Mouse (Mus musculus): Measurements from ENCODE around the gene Tcf23.

DNA sequence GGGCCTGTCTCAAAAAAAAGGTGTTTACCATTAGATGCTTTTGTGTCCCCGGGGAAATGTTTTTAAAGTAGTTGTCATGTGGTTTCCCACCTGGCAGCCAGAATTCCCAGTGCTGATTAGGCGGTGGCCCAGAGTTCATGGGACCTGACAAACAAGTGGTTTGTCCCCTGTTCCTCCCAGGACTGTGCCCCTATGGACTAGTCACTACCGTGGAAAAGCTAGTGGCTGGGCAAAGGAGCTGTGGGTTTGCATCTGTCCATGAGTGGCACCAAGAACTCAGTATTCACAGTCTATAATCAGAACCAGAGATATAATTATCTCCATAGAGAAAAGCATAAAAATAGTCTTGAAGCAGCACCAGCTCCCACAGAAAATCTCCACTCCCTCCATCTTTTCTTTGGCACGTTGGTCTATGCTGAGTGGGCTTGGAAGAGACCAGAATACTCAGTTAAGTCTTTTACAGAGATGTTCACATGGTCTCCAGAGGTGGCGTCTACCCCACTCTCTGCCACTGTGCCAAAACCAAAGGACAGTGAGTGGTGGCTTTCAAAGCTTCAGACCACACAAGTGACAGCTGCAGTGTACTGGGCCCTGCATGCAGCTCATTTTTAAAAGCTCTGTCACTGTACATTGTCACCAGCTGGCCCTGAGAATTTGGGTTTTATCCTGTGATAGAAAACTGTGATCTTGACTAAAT, 24.7 kb downstream of the Tcf23 start:
- no peak for TF ChIP-seq CTCF (IDR thresholded peaks at IDR 0.05; ENCODE audit: insufficient read depth, low read depth, low read length)
- no peak for TF ChIP-seq POLR2A (IDR thresholded peaks at IDR 0.05; ENCODE audit: insufficient read depth, low read depth, low read length)

All from olfactory bulb, adult 2 months (tissue).